Comparison of ENCODE assay signal across 8 mouse cellular contexts in genomic region chr11:70656964-70657363, GRCm38 (mm10). TPM values are rescaled to one million over a fixed set of nuclear protein-coding genes. Genes with fewer than 3 reads are reported as not detected.
DNase-seq lines count a peak whose midpoint lies in the region; ATAC-seq and TF ChIP-seq lines count a peak whose summit lies in the region.

TSS of gene Eno3 (plus strand) at chr11:70657202.

- no peaks in the 10 kb centered on the region for H3K9me3 ChIP-seq in forebrain, embryonic 13.5 days (replicated peaks)
- H3K9me3 ChIP-seq in liver, postnatal 0 days (ENCODE audit: low read length) = no peaks in the 10 kb centered on the region

- H3K4me1 ChIP-seq in forebrain, embryonic 13.5 days = peaks cover 37% of the 10 kb centered on the region
- peaks cover 27% of the 10 kb centered on the region for H3K4me1 ChIP-seq in liver, postnatal 0 days (ENCODE audit: insufficient read depth)

- H3K9ac ChIP-seq in forebrain, embryonic 13.5 days = peak within 1 kb of the TSS; percentile 98
- peak within 1 kb of the TSS; percentile 100 for H3K9ac ChIP-seq in liver, postnatal 0 days (replicated peaks)

- no peak for DNase-seq in left cerebral cortex, adult 8-10 months (ENCODE audit: low spot score in 2 of 2)
- DNase-seq in left cerebral cortex, adult 9 months (ENCODE audit: low spot score in 2 of 2) = no peak
- no peak for DNase-seq in adrenal gland, adult 18-20 months (ENCODE audit: low spot score in 2 of 2)
- peak; percentile 77 for DNase-seq in heart, postnatal 4 days
- no peak for DNase-seq in liver, postnatal 0 days
- no peak for DNase-seq in right cerebral cortex, postnatal 25 days
- DNase-seq in frontal cortex, postnatal 10 days (ENCODE audit: low spot score in 2 of 2) = no peak

- H3K27me3 ChIP-seq in forebrain, embryonic 13.5 days = no peaks in the 10 kb centered on the region
- H3K27me3 ChIP-seq in liver, postnatal 0 days (ENCODE audit: insufficient read depth, low read length) = no peaks in the 10 kb centered on the region

- H3K27ac ChIP-seq in forebrain, embryonic 13.5 days = peak within 1 kb of the TSS; percentile 97
- peak within 1 kb of the TSS; percentile 99 for H3K27ac ChIP-seq in liver, postnatal 0 days (ENCODE audit: low read depth)

- H3K4me2 ChIP-seq in forebrain, embryonic 13.5 days = peak within 1 kb of the TSS; percentile 93
- peak within 1 kb of the TSS; percentile 96 for H3K4me2 ChIP-seq in liver, postnatal 0 days (ENCODE audit: low read depth, low read length)

- no peak for TF ChIP-seq EP300 in liver, postnatal 0 days (IDR thresholded peaks at IDR 0.05; ENCODE audit: low read depth)

- no peak for TF ChIP-seq CTCF in liver, postnatal 0 days (IDR thresholded peaks at IDR 0.05; ENCODE audit: low read depth)

- 9% methylated on average over 3 of the region's 3 CpGs for WGBS in forebrain, embryonic 13.5 days
- 33% methylated on average over 3 of the region's 3 CpGs for WGBS in liver, postnatal 0 days (ENCODE audit: insufficient replicate concordance)

- H3K36me3 ChIP-seq in forebrain, embryonic 13.5 days (ENCODE audit: poor library complexity, severe bottlenecking) = peaks cover 27% of the 10 kb centered on the region
- H3K36me3 ChIP-seq in liver, postnatal 0 days (replicated peaks; ENCODE audit: insufficient read depth, low read length) = peaks cover 11% of the 10 kb centered on the region

- H3K4me3 ChIP-seq in forebrain, embryonic 13.5 days = peak within 1 kb of the TSS; percentile 100
- peak within 1 kb of the TSS; percentile 100 for H3K4me3 ChIP-seq in liver, postnatal 0 days (ENCODE audit: low read depth, low read length)

- ATAC-seq in forebrain, embryonic 13.5 days = no peak
- ATAC-seq in liver, postnatal 0 days = no peak

RNA-seq across cellular contexts. Expression of gene Eno3, which starts in this region (rescaled TPM):
- total RNA-seq in left cerebral cortex, adult 8-10 months (2022) = 10 to 100 TPM; 10.5 to 14.1 (median 12.5) TPM
- total RNA-seq in adrenal gland, adult 18-20 months (2021) = 10 to 100 TPM; 29.0 to 44.2 TPM
- polyA plus RNA-seq in forebrain, embryonic 13.5 days (2015; fragmentation: Nextera tagmentation; extraction: Ambion mirVana) = 7.1 and 7.4 TPM in 2 replicates
- total RNA-seq in heart, postnatal 4 days (2021) = 1,000 to 10,000 TPM; 1,339 to 1,391 TPM
- polyA plus RNA-seq in liver, postnatal 0 days (2015; fragmentation: Nextera tagmentation; extraction: Ambion mirVana) = 4.0 and 21.3 TPM in 2 replicates

Comparison
In these comparisons a context has a peak if more than half of its experiments do, and no peak if none do; other contexts are left out.
1. RNA of gene Eno3 (total RNA-seq): 1,339 to 1,391 TPM in heart, postnatal 4 days; 29.0 to 44.2 TPM in adrenal gland, adult 18-20 months and 10.5 to 14.1 TPM in left cerebral cortex, adult 8-10 months; every median in the first group is over 10 times any median in the second.